Mouse (Mus musculus): ENCODE results near the gene Ranbp2.

The Ranbp2 gene

GRCm38 (mm10) chr10:58446384-58447279 is at the start of gene Ranbp2:
Gene Ranbp2 (plus strand): TSS chr10:58446920.
- in situ Hi-C loops (cut with MboI; ENCODE audit: unreplicated experiment in 2 of 2), result loop anchor here in 1 of 2 experiments (5.0 kb wide), 1 partner anchor 79 kb away; no protein-coding TSS in a partner anchor

- in situ Hi-C loops (cut with MboI; ENCODE audit: unreplicated experiment in 2 of 2), result no loop called here
Observed at GRCm38 (mm10) chr10:58398941-58399340, 47.8 kb upstream of the Ranbp2 start.

DNA sequence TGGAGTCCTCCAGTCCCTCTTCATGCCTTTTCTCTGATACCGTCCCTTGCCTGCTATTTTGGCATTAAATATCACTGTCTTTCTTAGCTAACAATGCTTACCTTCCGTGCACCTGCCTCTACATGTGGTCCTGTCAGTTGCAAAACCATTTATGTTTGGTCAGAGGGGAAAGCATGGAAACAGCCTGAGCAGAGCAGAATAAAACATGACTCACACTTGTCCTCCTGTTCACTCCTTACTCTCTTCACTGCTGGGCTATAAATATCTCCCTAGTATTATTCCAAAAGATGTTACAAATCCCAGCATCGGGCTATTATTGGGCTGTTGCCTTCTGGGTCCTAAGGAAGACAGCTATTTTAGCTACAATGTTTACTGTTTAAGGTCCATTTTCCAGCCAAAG is 44.9 kb upstream of the Ranbp2 start:
- in situ Hi-C loops (cut with MboI; ENCODE audit: unreplicated experiment in 2 of 2), result no loop called here

GRCm38 (mm10) chr10:58404639-58405038 is 42.1 kb upstream of the Ranbp2 start:
- in situ Hi-C loops (cut with MboI; ENCODE audit: unreplicated experiment in 2 of 2), result no loop called here

- in situ Hi-C loops (cut with MboI; ENCODE audit: unreplicated experiment in 2 of 2), result no loop called here
Observed at GRCm38 (mm10) chr10:58405285-58405948, 41.3 kb upstream of the Ranbp2 start.

- in situ Hi-C loops (cut with MboI; ENCODE audit: unreplicated experiment in 2 of 2), result no loop called here
Observed at GRCm38 (mm10) chr10:58405949-58406305, 40.8 kb upstream of the Ranbp2 start.

DNA sequence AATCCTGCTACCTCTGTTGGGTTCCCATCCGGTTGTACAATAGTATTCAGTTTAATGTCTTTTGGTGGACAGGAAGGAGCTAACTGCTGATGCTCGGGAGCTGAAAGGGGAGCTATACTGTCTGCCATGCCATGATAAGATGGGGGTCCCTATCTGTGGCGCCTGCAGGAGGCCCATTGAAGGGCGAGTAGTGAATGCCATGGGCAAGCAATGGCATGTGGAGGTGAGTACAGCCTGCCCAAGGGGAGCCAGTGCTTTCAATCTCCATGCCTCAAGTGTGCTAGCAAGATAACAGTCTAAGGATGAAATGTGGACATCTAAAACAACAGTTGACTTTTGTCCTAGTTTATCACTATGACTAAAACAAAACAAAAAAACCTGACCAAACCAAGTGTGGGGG is 34.4 kb upstream of the Ranbp2 start:
- in situ Hi-C loops (cut with MboI; ENCODE audit: unreplicated experiment in 2 of 2), result no loop called here

GRCm38 (mm10) chr10:58412852-58413251 is 33.9 kb upstream of the Ranbp2 start:
- in situ Hi-C loops (cut with MboI; ENCODE audit: unreplicated experiment in 2 of 2), result no loop called here

GRCm38 (mm10) chr10:58416702-58417101 is 30.0 kb upstream of the Ranbp2 start:
- in situ Hi-C loops (cut with MboI; ENCODE audit: unreplicated experiment in 2 of 2), result no loop called here

DNA sequence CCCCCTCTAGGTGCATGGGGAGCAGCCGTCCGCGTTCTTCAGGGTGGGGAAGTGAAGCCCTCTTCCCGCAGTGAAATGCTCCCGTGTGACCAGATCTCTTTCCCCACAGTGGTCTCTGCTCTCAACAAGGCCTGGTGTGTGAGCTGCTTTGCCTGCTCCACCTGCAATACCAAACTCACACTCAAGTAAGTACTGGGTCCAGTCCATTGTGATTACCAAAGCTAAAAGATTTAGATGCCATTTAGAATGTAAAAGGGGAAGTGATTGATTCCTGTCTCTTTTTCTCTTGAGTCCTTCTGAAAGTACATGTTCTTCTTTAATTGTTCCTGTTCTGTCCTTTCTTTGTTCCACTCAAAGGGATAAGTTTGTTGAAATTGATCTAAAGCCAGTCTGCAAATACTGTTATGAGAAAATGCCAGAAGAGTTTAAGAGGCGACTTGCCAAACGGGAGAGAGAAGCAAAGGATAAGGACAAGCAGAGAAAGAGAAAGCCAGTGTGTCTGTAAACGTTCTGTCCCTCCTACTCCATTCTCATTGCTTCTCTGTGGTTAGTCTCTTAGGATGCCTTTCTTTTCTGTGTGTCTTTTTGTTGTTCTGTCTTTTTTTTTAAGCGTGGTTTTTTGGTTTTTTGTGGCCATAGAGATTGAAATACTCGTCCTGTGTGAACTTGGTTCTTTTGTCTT is 28.3 kb upstream of the Ranbp2 start:
- in situ Hi-C loops (cut with MboI; ENCODE audit: unreplicated experiment in 2 of 2), result no loop called here

GRCm38 (mm10) chr10:58427930-58428329 is 18.8 kb upstream of the Ranbp2 start:
- in situ Hi-C loops (cut with MboI; ENCODE audit: unreplicated experiment in 2 of 2), result no loop called here

DNA sequence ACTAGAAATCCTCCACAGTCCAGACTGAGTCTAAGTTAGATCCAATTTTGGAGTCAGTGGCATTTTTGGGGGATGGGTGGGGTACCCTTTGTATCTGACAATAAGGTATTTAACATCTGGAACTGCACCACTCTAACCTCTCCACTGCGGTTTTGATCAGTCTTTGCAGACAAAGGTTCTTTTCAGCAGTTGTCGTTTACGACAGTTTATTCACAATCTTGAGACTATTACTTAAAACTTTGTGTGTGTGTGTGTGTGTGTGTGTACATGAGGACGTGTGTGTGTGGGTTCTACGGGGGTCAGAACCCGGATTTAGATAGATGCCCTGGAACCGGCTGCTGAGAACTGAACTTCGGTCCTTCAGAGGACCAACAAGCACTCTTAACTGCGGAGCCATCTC is 870 bp upstream of the Ranbp2 start:
- in situ Hi-C loops (cut with MboI; ENCODE audit: unreplicated experiment in 2 of 2), result loop anchor here in 1 of 2 experiments (5.0 kb wide), 1 partner anchor 79 kb away; no protein-coding TSS in a partner anchor

DNA sequence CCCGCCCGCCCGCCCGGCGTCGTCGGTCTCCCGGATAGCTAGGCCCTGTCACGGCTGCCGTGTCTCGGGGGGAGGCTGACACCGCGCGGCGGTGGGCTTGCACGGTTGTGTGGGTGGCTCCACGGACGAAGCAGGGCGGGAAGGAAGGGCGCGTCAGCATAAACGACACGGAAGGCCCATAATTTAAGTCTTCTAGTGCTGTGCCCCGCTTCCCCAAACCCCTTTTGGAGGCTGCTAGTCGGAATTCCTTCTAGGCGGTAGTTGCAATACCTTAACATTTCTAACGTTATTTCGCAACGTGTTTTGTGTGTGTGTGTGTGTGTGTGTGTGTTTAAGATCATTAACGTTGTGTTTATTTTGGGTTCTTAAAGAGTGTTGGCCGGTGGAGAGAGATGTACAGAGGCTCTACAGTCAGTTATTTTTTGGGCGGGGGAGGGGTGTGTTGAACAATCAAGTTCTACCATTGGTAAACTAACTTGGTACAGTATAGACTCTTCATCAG is 611 bp downstream of the Ranbp2 start:
- in situ Hi-C loops (cut with MboI; ENCODE audit: unreplicated experiment in 2 of 2), result loop anchor here in 1 of 2 experiments (5.0 kb wide), 1 partner anchor 80 kb away; no protein-coding TSS in a partner anchor

- in situ Hi-C loops (cut with MboI; ENCODE audit: unreplicated experiment in 2 of 2), result loop anchor here (5.0 to 25.0 kb wide), 3 partner anchors 36 to 939 kb away; no protein-coding TSS in a partner anchor
Observed at GRCm38 (mm10) chr10:58451575-58451974, 4.9 kb downstream of the Ranbp2 start.

DNA sequence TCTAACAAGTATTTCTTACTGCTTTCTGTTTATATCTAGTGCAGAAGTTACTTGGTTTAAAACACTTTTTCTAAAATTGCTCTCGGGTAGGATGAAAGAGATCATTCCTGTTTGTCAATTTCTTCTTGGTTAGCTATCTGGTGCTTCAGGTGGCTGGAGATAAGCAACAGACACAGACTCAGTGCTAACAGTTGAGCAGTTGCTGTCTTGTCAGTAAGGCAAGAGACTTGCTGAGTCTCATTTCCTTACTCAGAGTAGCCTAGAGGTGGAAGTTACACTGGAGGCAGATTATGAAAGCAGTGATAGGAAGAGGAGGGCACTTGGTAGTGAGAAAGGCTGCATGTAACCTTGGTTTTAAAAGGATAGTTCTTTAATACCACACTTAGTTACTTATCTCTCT is 5.5 kb downstream of the Ranbp2 start:
- in situ Hi-C loops (cut with MboI; ENCODE audit: unreplicated experiment in 2 of 2), result loop anchor here (5.0 to 25.0 kb wide), 3 partner anchors 35 to 940 kb away; no protein-coding TSS in a partner anchor

DNA sequence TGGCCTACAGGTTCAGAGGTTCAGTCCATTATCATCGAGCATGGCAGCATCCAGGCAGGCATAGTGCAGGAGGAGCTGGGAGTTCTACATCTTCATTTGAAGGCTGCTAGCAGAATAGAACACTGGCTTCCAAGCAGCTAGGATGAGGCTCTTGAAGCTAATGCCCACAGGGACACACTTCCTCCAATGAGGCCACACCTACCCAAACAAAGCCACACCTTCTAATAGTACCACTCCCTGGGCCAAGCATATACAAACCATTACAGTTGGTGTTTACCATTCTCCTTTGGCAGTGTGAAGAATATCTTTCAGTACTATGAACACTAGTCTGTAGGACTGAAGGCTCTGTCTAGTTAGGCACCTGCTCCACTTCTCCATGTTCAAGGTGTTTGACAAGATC is 13.2 kb downstream of the Ranbp2 start:
- in situ Hi-C loops (cut with MboI; ENCODE audit: unreplicated experiment in 2 of 2), result loop anchor here (10.0 to 25.0 kb wide), 2 partner anchors 935 to 948 kb away; no protein-coding TSS in a partner anchor

DNA sequence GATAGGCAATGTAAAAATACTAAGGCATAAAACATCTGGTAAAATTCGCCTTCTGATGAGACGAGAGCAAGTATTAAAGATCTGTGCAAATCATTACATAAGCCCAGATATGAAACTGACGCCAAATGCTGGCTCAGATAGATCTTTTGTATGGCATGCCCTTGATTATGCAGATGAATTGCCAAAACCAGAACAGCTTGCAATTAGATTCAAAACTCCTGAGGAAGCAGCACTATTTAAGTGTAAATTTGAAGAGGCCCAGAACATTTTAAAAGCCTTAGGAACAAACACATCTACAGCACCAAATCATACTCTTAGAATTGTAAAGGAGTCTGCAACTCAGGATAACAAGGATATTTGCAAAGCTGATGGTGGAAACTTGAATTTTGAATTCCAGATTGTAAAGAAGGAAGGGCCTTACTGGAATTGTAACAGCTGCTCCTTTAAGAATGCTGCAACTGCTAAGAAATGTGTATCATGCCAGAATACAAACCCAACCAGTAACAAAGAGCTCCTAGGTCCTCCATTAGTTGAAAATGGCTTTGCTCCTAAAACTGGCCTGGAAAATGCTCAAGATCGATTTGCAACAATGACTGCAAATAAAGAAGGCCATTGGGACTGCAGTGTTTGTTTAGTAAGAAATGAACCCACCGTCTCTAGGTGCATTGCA is 30.5 kb downstream of the Ranbp2 start:
- in situ Hi-C loops (cut with MboI; ENCODE audit: unreplicated experiment in 2 of 2), result loop anchor here (5.0 to 10.0 kb wide), 2 partner anchors 182 to 205 kb away; no protein-coding TSS in a partner anchor

DNA sequence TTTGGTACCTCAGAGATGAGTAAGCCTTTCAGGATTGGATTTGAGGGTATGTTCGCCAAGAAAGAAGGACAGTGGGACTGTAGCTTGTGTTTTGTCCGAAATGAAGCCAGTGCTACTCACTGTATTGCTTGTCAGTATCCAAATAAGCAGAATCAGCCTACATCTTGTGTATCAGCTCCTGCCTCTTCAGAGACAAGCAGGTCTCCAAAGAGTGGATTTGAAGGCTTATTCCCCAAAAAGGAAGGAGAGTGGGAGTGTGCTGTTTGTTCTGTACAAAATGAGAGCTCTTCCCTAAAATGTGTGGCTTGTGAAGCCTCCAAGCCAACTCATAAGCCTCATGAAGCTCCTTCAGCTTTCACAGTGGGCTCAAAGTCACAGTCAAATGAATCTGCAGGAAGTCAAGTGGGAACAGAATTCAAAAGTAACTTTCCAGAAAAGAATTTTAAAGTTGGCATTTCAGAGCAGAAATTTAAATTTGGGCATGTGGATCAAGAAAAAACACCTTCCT is 31.4 kb downstream of the Ranbp2 start:
- in situ Hi-C loops (cut with MboI; ENCODE audit: unreplicated experiment in 2 of 2), result loop anchor here (5.0 to 10.0 kb wide), 2 partner anchors 183 to 206 kb away; no protein-coding TSS in a partner anchor

DNA sequence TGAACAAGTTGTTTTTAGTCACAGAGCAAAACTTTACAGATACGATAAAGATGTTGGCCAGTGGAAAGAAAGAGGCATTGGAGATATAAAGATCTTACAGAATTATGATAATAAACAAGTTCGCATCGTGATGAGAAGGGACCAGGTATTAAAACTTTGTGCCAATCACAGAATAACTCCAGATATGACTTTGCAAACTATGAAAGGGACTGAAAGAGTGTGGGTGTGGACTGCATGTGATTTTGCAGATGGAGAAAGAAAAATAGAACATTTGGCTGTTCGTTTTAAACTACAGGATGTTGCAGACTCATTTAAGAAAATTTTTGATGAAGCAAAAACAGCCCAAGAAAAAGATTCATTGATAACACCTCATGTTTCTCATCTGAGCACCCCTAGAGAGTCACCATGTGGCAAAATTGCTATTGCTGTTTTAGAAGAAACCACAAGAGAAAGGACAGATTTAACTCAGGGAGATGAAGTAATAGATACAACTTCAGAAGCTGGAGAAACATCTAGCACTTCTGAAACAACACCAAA is 33.3 kb downstream of the Ranbp2 start:
- in situ Hi-C loops (cut with MboI; ENCODE audit: unreplicated experiment in 2 of 2), result loop anchor here (5.0 to 10.0 kb wide), 2 partner anchors 185 to 208 kb away; no protein-coding TSS in a partner anchor

Data from v-Abl transformed pro-B cells (cell line).